Mouse (Mus musculus): ENCODE measurements around the gene Psmb9. TPM values are rescaled to one million over a fixed set of nuclear protein-coding genes. Genes with fewer than 3 reads are reported as not detected.
"Not testable (repeated sequence)": the region's sequence is repeated elsewhere in the genome, so short reads cannot be mapped to it uniquely, and the experiment has no call there.

Psmb9 gene
- total RNA-seq, 2 experiments from 2014 or later: 3.2 to 4.6 TPM

GRCm38 (mm10) chr17:34188986-34189385 is 1.4 kb upstream of the Psmb9 start:
- intact Hi-C loops (cut with DNase I): no loop called here
- DNase-seq: no peak

DNA sequence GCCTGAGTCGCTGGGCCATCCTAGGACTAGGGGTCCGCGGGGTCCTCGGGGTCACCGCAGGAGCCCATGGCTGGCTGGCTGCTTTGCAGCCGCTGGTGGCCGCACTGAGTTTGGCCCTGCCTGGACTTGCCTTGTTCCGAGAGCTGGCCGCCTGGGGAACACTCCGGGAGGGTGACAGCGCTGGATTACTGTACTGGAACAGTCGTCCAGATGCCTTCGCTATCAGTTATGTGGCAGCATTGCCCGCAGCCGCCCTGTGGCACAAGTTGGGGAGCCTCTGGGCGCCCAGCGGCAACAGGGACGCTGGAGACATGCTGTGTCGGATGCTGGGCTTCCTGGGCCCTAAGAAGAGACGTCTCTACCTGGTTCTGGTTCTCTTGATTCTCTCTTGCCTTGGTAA is 446 bp upstream of the Psmb9 start:
- intact Hi-C loops (cut with DNase I): no loop called here

GRCm38 (mm10) chr17:34186885-34187260 is 691 bp downstream of the Psmb9 start:
- DNase-seq: no peak
- intact Hi-C loops (cut with DNase I): no loop called here

More for the DNA sequence above, 446 bp upstream of the Psmb9 start:
- DNase-seq: peak; percentile 56 to 59

DNA sequence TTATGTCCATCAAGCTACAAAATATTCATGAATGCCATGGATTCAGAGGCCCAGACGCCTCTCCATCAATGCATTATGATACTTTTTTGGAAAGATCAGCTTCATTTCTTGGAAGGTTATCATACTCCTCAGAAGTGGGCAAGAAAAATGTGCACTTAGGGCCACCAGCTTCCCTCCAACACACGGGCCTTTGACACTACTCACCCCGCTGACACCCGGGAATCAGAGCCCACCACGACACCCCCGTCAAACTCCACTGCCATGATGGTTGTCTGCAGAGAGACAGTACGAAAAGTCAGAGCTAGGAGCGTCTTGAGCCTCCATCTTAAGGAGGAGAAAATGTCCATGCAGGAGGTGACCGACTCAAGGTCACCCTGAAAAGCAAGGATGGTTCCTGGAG is 2.0 kb downstream of the Psmb9 start:
- intact Hi-C loops (cut with DNase I): no loop called here
- no peak for DNase-seq

GRCm38 (mm10) chr17:34183564-34184219 is 3.9 kb downstream of the Psmb9 start:
- intact Hi-C loops (cut with DNase I): no loop called here
- DNase-seq: no peak

DNA sequence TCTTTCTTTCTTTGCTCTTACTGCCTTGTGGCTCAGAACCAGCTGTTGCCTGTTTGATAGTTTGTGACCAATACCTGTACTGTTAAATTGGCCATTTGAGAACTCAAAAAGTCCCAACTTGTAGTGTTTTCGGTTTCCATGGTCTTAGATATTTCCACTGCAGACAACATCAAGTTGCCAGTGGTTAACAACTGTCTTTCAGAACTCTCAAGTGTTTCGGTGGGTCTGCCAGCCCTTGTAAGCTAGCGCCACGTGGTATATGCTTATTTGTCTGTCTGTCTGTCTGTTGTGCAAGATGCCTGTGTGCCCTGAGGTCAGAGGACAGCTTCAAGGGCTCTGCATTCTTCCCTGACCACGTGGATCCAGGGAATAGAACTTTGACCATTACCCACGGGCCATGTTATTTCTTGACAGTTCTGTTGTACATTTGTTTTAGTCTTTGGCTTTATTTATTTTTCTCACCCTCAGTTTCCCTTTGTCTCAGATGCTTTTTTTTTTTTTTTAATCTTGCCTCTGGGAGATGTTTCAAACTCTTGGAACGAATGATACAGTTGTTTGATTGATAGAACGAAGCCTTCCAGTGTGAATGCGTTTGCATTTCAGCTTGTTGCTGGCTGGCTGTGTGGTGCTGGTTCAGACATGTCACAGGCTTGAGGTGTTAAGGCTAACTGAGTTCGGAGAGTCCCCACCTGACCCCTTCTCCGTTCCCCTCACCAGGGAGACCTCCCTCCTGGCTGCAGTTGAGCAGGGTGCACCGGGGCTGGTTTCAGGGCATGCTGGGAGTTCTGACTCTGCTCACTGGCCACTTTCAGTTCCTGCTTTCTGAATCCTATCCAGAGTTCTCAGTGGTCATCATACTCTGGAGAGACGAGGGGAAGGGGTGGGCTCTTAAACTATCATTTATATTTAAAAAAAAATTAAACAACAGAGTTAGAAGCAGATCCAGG is 7.4 kb downstream of the Psmb9 start:
- DNase-seq: no peak
- intact Hi-C loops (cut with DNase I): no loop called here

GRCm38 (mm10) chr17:34179019-34179418 is 8.5 kb downstream of the Psmb9 start:
- DNase-seq: no peak
- intact Hi-C loops (cut with DNase I): no loop called here

- intact Hi-C loops (cut with DNase I): no loop called here
- no peak for DNase-seq
Measured at GRCm38 (mm10) chr17:34177179-34177578, 10.4 kb downstream of the Psmb9 start.

- intact Hi-C loops (cut with DNase I): loop anchor here (5.0 kb wide), 1 partner anchor 138 kb away; no protein-coding TSS in a partner anchor
- no peak for DNase-seq
Measured at GRCm38 (mm10) chr17:34174075-34174474, 13.5 kb downstream of the Psmb9 start.

DNA sequence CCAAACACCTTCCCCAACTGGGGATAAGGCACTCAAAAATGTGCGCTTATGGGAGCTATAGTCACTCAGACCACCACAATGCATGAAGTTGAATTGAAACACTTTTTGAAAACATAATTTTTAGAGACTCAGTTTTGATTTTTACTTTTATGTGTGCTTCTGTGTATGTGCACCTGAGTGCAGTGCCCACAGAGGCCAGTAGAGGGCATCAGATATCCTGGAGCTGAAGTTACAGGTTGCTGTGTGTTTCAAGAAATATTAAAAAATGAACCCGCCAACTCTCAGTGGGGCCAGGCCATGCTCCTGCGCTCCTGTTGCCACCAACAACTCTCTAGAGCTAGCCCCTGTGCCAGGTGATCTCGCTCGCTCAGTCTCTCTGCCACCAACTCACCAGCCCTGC is 15.0 kb downstream of the Psmb9 start:
- DNase-seq: no peak
- intact Hi-C loops (cut with DNase I): loop anchor here (5.0 kb wide), 1 partner anchor 140 kb away; no protein-coding TSS in a partner anchor

DNA sequence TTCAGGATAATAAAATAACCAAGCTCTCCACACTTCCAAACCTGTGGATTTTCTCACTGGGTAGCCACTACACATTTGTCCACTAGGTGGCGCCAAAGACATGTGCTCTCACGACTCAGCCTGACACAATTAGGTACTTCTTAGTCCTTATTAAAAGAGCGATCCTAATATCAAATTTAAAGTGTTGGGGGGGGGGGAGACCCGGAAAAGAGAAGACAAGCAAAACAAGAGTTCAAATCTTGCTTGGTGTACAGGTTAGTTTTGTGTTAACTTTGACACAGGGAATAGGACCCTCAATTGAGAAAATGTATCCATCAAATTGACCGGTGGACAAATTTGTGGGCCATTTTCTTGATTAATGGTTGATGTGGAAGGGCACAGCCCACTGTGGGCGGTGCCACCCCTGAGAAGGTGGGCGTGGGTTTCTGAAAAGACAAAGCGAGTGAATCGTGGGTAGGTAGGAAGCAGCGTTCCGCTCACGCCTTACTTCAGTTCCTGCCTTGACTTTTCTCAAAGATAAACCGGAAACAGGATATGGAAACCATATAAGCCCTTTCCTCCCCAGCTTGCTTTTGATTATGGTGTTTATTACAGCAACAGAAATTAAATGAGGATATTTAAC is 16.6 kb downstream of the Psmb9 start:
- peak; percentile 84 to 91 for DNase-seq
- intact Hi-C loops (cut with DNase I): loop anchor here (1.0 to 5.0 kb wide), 4 partner anchors 33 to 141 kb away; no protein-coding TSS in a partner anchor

DNA sequence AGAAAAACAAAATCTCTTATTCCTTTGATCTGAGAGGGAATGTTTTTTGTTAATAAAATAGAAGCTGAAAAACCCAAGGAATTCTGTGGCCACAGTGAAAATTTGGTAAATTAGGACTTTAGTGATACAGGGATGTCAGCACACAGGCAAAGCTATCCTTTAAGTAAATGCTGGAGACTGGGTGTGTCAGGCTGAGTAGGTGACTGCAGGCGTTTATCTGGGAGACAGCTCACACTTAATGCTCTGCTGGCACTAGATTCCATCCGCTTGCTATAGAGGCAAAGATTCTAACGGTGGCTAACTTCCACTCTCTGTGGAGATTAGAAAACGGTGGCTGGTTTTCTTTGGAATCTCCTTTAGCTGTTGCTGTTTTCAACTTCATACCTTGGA is 17.1 kb downstream of the Psmb9 start:
- no peak for DNase-seq
- intact Hi-C loops (cut with DNase I): loop anchor here (1.0 to 5.0 kb wide), 3 partner anchors 35 to 142 kb away; no protein-coding TSS in a partner anchor

DNA sequence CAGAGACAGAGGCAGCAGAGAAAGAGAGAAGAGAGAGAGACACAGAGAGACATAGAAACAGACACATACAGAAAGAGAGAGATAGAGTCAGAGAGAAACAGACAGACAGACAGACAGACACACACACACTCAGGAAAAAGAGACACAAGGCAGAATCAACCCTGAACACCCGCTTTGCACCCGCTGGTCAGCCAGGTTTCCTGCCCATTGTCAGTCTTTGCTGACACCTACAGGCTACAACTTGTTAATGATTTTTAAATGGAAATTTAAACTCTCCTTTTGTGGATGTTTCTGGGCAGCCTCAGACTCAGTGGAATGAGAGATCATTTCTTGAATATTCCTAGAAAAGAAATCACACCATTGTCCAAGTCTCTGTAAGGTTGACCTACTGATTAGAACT is 18.3 kb downstream of the Psmb9 start:
- DNase-seq: peak; percentile 51 to 69
- intact Hi-C loops (cut with DNase I): loop anchor here (1.0 kb wide), 2 partner anchors 68 to 92 kb away; no protein-coding TSS in a partner anchor

- intact Hi-C loops (cut with DNase I): no loop called here
- DNase-seq: no peak
Measured at GRCm38 (mm10) chr17:34165033-34165730, 22.4 kb downstream of the Psmb9 start.

DNA sequence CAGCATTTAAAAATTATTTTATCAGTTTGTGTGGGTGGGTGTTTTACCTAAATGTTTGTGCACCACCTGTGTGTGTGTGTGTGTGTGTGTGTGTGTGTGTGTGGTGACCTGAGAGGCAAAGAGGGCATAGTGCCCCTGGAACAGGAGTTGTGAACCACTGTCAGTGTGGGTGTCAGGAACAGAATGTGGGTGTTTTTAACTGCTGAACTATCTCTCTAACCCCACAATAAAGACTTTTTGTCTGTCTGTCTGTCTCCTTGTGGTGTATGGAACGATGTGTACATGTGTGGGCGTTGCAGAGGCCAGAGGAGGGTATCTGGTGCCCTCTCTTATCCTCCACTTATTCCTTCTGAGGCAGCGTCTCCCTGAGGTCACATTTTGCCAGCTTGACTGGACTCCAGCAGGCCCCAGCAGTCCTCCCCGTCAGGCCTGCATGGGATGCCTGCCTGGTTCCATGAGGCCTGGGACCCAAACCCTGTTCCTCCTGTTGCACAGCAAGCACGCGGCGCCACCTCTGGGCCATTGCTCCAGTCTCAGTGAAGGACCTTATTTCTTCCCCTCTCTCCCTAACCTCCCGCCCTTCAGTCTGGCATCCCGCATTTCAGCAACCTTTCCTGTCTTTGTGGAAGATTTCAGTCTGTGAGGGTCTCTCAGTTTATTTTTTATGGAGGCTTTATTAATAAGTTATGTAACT is 23.2 kb downstream of the Psmb9 start:
- intact Hi-C loops (cut with DNase I): loop anchor here (1.0 kb wide), 1 partner anchor 87 kb away; no protein-coding TSS in a partner anchor
- peak; percentile 14 to 37 for DNase-seq

DNA sequence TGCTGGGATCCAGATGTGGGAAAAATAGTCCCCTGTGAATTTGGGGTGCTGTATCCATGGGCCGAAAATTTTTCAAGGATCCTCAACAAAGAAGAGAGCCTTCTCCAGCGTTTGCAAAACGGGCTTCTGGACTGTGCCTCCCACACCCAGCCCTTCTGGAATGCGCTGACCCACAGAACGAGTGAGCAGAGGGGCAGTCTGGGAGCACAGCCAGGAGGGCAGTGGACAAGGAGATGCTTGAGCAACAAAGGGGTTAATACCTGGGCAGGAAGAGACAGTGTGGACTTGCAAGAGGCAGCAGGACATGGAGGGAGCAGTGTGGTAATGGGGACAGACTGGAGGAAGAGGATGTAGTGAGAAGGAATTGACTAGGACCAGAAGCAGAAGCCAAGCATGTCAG is 32.0 kb downstream of the Psmb9 start:
- intact Hi-C loops (cut with DNase I): no loop called here
- DNase-seq: no peak

GRCm38 (mm10) chr17:34152923-34153322 is 34.6 kb downstream of the Psmb9 start, which contains the start of gene H2-DMb1:
Gene H2-DMb1 (plus strand): TSS chr17:34153072.
- intact Hi-C loops (cut with DNase I): no loop called here
- peak; percentile 56 to 73 for DNase-seq

GRCm38 (mm10) chr17:34144960-34145371 is 42.6 kb downstream of the Psmb9 start:
- no peak for DNase-seq
- intact Hi-C loops (cut with DNase I): loop anchor here (5.0 to 10.0 kb wide), 2 partner anchors 410 to 792 kb away; no protein-coding TSS in a partner anchor

DNA sequence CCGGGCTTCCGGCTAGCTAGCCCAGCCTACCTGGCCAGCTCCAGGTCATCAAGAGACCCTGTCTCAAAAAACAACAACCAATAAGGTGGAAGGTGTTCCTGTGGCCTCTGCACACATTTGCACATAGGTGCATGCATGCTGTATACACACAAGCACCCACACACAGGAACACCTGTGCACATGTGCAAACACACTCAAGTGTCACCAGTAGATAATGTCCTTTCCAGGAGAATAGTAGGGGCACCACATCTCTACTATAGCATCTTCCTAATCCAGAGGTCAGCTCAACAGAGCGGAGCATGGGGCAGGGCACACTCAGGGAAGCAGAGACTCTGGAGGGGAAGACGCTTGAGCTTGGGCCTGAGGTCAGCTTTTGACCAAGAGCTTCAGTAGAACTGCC is 43.3 kb downstream of the Psmb9 start:
- not testable (repeated sequence) for DNase-seq
- intact Hi-C loops (cut with DNase I): loop anchor here (10.0 kb wide), 1 partner anchor 411 kb away; no protein-coding TSS in a partner anchor
